Mouse (Mus musculus) heart, embryonic 15.5 days (tissue): ENCODE measurements around the gene Lmx1b. TPM values are rescaled to one million over a fixed set of nuclear protein-coding genes. Genes with fewer than 3 reads are reported as not detected.

ENCODE experiments used
- ATAC-seq: fragments of 200-750 bp; cut with Nextera tagmentation; replicated peaks from 2 replicates; pipeline ENCODE4 v1.8.0; 2017; ENCODE audit warnings: low read depth, moderate TSS enrichment; ENCODE audit not compliant: insufficient number of reproducible peaks, insufficient read depth, low FRiP score
- H3K27ac ChIP-seq: fragments of 300-500 bp; sonication (generic); 2 replicates; pipeline ENCODE4 v1.5.1; 2015; ENCODE audit warnings: mild to moderate bottlenecking, inconsistent platforms
- H3K27me3 ChIP-seq: fragments of 300-500 bp; sonication (generic); 2 replicates; pipeline ENCODE4 v1.6.1; 2015; ENCODE audit warnings: inconsistent platforms
- H3K36me3 ChIP-seq: fragments of 300-500 bp; sonication (generic); 2 replicates; pipeline ENCODE4 v1.6.1; 2015; ENCODE audit warnings: mild to moderate bottlenecking, inconsistent platforms
- H3K4me1 ChIP-seq: fragments of 300-500 bp; sonication (generic); replicated peaks from 2 replicates; pipeline ENCODE4 v1.6.1; 2015; ENCODE audit warnings: inconsistent platforms
- H3K4me2 ChIP-seq: fragments of 300-500 bp; sonication (generic); 2 replicates; pipeline ENCODE4 v1.6.1; 2015; ENCODE audit warnings: inconsistent platforms, mild to moderate bottlenecking, moderate library complexity
- H3K4me3 ChIP-seq: fragments of 300-500 bp; sonication (generic); 2 replicates; pipeline ENCODE4 v1.5.1; 2015; ENCODE audit warnings: mild to moderate bottlenecking, inconsistent platforms
- H3K9ac ChIP-seq: fragments of 300-500 bp; sonication (generic); 2 replicates; pipeline ENCODE4 v1.6.1; 2015; ENCODE audit warnings: mild to moderate bottlenecking, inconsistent platforms
- H3K9me3 ChIP-seq: fragments of 300-500 bp; sonication (generic); replicated peaks from 2 replicates; pipeline ENCODE4 v1.6.1; 2016; ENCODE audit warnings: inconsistent platforms
- WGBS: fragments of 180-500 bp; shearing (Covaris S2); methylation state at CpG from one replicate; pipeline ENCODE4 v1.1.7; 2015; ENCODE audit warnings: mixed read lengths; 5-methylcytosine and 5-hydroxymethylcytosine counted together
- polyA plus RNA-seq: library from polyadenylated mRNA; unstranded; fragments of >200 nt; fragmentation: Nextera tagmentation; extraction: Ambion mirVana; gene quantifications from 2 replicates; pipeline ENCODE4 v1.2.1, GENCODE M21; 2015

The Lmx1b gene
- polyA plus RNA-seq, 1 experiment from 2014 or later: not detected

DNA sequence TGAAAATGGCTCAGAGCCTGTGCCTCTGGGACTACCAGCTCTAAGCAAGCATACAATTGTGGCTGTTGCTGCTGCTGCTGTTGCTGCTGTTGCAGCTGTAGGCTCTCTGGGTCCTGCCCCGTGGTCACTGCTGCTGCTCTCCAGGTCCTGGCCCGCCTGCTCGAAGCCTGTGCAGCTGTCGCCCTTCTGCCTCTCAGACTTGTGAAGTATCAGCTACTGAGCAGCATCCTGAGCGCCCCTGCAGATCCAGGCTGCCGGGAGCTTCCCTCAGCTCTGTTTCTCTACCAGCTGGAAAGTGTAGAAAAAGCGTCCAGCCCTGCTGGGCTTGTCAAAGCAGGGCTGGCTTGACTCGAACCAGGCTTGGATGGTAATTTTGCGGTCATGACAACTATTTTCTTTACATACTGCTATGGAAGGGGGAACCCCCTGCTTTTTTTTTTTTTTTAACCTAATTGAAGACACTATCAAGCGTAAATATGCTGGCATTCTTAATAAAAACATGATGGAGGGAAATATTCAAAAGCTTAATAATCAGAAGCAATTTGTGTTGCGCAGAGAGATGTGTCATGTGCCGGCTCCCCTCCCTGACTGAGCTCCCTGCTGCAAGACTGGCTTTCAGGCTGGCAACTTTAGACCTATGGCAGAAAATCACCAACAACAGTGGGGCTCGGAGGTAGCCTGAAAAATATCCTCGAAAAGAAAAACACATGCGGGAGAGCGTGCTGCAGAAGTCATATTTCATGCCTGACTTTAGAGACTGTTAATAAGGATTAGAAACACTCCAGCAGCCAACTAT lies 13.9 kb downstream of the Lmx1b start:
- no peak overlapping the region for H3K4me2 ChIP-seq
- H3K9me3 ChIP-seq: no peaks in the 10 kb centered on the region
- H3K27ac ChIP-seq: no peak overlapping the region
- no peak for ATAC-seq
- H3K4me3 ChIP-seq: no peak overlapping the region
- H3K27me3 ChIP-seq: peaks cover 96% of the 10 kb centered on the region
- no peak overlapping the region for H3K9ac ChIP-seq
- H3K36me3 ChIP-seq: no peaks in the 10 kb centered on the region
- peaks cover 4% of the 10 kb centered on the region for H3K4me1 ChIP-seq
- WGBS: 33% methylated on average over 16 of the region's 16 CpGs

DNA sequence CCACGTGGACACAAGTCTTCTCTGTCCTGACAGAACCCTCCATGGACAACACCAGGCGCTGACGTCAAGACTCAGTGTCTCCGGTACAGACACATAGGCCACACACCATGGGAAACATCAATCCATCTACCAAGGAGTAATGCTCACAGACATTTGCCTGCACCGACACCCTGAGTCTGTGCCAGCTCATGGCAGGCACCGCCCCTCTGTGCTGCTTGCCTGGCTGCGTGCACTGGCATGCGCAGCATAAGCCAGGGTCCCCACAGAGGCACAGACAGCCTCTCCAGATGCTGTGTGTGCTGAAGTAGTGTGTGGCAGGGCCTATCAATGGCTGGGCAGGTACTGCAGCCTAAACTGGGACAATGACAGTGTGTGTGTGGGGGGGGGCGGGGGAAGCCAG lies 22.6 kb downstream of the Lmx1b start:
- no peak overlapping the region for H3K27ac ChIP-seq
- no peak overlapping the region for H3K4me3 ChIP-seq
- H3K4me1 ChIP-seq: peaks cover 13% of the 10 kb centered on the region
- 86% methylated on average over 9 of the region's 9 CpGs for WGBS
- no peak for ATAC-seq
- peaks cover 86% of the 10 kb centered on the region for H3K27me3 ChIP-seq
- H3K9ac ChIP-seq: no peak overlapping the region
- H3K9me3 ChIP-seq: no peaks in the 10 kb centered on the region
- no peaks in the 10 kb centered on the region for H3K36me3 ChIP-seq
- no peak overlapping the region for H3K4me2 ChIP-seq

- ATAC-seq: no peak
These were observed 23.9 kb downstream of the Lmx1b start for GRCm38 (mm10) chr2:33616411-33616843.

DNA sequence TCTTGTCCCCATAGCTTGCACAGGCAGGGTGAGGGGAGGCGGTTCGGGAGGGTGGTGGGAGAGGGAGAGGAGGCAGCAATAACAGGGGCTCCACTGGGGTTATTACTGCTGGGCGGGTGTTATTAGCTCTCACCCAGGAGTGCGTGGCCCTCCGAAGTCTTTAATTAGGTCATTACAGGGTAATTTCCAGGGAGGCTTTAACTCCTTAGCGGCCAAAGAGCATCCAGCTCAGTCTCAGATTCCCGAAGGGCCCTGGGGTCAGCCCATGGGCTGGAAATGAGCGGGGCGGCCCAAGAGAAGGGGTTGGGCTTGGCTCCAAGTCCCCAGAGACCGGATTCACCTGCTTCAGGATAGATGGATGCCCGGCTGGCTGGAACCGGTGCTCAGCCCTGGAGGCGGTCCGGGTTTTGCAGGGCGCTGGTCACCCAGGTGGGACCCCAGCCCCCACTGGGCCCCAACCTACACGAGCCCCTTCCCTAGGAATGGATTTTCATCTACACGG lies 24.4 kb downstream of the Lmx1b start:
- WGBS: 9% methylated on average over 17 of the region's 17 CpGs
- Histone ChIP-seq H3K9ac (0 out of 2 replicates have a peak overlapping the region, but pooled peaks have one; percentile 37), H3K27ac (no peak overlapping the region), H3K4me3 (peak overlapping the region; percentile 44), H3K4me1 (peaks cover 13% of the 10 kb centered on the region), H3K4me2 (peak overlapping the region; percentile 74), H3K27me3 (peaks cover 91% of the 10 kb centered on the region), H3K36me3 (no peaks in the 10 kb centered on the region), H3K9me3 (no peaks in the 10 kb centered on the region)
- ATAC-seq: no peak

More at GRCm38 (mm10) chr2:33616411-33616843, 23.9 kb downstream of the Lmx1b start:
- Histone ChIP-seq H3K27me3 (peaks cover 88% of the 10 kb centered on the region), H3K9me3 (no peaks in the 10 kb centered on the region), H3K9ac (peak overlapping the region; percentile 37), H3K4me2 (peak overlapping the region; percentile 74), H3K27ac (no peak overlapping the region), H3K4me3 (peak overlapping the region; percentile 44), H3K4me1 (peaks cover 13% of the 10 kb centered on the region), H3K36me3 (no peaks in the 10 kb centered on the region)
- WGBS: under 1% methylated on average over 30 of the region's 30 CpGs

DNA sequence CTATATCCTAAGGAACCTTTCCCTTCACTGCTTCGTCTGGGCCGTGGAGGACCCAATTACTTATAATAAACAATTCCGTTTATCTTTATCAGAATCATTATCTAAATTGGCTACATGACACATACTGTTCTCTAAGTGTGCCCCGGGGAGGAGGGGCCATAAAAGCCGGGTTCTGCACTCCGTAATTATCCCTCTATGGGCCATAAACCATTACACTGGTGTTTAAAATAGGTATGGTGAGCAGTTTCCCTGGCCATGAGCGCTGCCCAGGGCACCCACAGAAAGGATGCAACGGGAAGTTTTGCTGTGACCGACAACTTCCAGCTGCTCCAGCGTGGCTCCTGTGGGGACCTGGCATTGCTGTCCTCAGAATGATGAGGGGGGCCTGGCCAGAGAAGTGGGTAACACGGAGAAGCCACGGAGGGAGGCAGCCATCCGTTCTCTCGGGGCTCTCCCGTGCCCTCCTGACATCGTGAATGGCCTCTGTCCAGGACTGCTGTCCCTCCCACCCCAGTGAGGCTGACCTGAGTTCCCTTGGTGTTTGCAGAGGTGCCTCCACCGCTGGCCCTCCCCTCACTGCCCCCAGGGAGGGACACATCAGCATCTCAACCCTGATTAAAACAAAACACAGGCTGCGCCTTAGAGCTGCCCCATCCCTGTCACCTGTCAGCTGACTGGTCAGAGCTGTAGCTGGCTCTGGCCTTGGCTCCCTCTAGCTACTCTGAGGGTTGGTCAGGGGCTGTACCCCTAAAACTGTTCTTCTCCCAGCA lies 34.6 kb downstream of the Lmx1b start:
- no peaks in the 10 kb centered on the region for H3K36me3 ChIP-seq
- H3K9ac ChIP-seq: no peak overlapping the region
- peaks cover 85% of the 10 kb centered on the region for H3K27me3 ChIP-seq
- no peak overlapping the region for H3K4me2 ChIP-seq
- H3K4me3 ChIP-seq: no peak overlapping the region
- ATAC-seq: no peak
- H3K4me1 ChIP-seq: no peaks in the 10 kb centered on the region
- no peaks in the 10 kb centered on the region for H3K9me3 ChIP-seq
- H3K27ac ChIP-seq: no peak overlapping the region
- 14% methylated on average over 18 of the region's 18 CpGs for WGBS

DNA sequence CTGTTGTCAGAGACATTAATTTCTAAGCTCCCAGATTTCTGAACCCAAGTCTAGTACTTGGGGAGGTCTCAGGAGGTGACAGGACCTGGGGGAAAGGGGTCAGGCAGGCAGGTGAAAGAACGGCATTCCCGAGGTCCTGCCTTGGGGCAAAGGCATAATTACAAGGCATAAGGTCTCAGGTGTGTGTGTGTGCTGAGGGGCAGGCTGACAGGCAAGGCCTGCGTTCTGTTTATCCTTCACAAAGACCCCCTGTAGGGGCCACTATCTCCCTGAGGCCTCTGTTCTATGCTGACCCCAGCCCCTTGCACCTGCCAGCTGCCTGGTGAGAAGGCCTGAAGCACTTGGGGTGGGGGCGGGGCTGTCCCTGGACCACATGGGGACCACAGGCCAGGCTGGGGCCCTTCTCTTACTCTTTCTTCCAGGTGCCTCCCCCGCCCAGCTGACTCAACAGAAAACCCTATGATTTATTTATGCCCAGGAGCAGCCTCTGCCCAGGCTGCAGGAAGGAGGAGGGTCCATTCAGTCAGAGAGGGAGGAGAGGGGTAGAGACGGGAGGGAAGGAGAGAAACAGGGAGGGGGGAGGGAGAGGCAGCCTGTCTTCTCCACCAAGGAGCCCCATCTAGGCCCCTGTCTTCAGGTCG lies 35.3 kb downstream of the Lmx1b start:
- Histone ChIP-seq H3K9ac (no peak overlapping the region), H3K36me3 (no peaks in the 10 kb centered on the region), H3K4me2 (no peak overlapping the region), H3K27me3 (peaks cover 80% of the 10 kb centered on the region), H3K4me3 (no peak overlapping the region), H3K4me1 (no peaks in the 10 kb centered on the region), H3K27ac (no peak overlapping the region), H3K9me3 (no peaks in the 10 kb centered on the region)
- 29% methylated on average over 7 of the region's 7 CpGs for WGBS
- no peak for ATAC-seq

GRCm38 (mm10) chr2:33600520-33600919 lies 39.8 kb downstream of the Lmx1b start:
- Histone ChIP-seq H3K9ac (no peak overlapping the region), H3K4me1 (no peaks in the 10 kb centered on the region), H3K27ac (no peak overlapping the region), H3K36me3 (no peaks in the 10 kb centered on the region), H3K27me3 (peaks cover 51% of the 10 kb centered on the region), H3K9me3 (no peaks in the 10 kb centered on the region), H3K4me2 (no peak overlapping the region), H3K4me3 (no peak overlapping the region)
- ATAC-seq: no peak
- WGBS: 50% methylated on average over 6 of the region's 6 CpGs

- peaks cover 33% of the 10 kb centered on the region for H3K27me3 ChIP-seq
- 34% methylated on average over 4 of the region's 4 CpGs for WGBS
- H3K9ac ChIP-seq: no peak overlapping the region
- H3K4me2 ChIP-seq: no peak overlapping the region
- H3K4me3 ChIP-seq: no peak overlapping the region
- no peak for ATAC-seq
- no peaks in the 10 kb centered on the region for H3K36me3 ChIP-seq
- no peak overlapping the region for H3K27ac ChIP-seq
- peaks cover 22% of the 10 kb centered on the region for H3K4me1 ChIP-seq
- no peaks in the 10 kb centered on the region for H3K9me3 ChIP-seq
These were observed 42.9 kb downstream of the Lmx1b start for GRCm38 (mm10) chr2:33597384-33597783.

GRCm38 (mm10) chr2:33595085-33595423 lies 45.3 kb downstream of the Lmx1b start:
- peaks cover 22% of the 10 kb centered on the region for H3K4me1 ChIP-seq
- 58% methylated on average over 7 of the region's 7 CpGs for WGBS
- H3K9me3 ChIP-seq: no peaks in the 10 kb centered on the region
- H3K27ac ChIP-seq: no peak overlapping the region
- no peak overlapping the region for H3K4me3 ChIP-seq
- H3K9ac ChIP-seq: no peak overlapping the region
- no peak overlapping the region for H3K4me2 ChIP-seq
- no peak for ATAC-seq
- peaks cover 18% of the 10 kb centered on the region; the same call in 1 of the 2 replicates for H3K27me3 ChIP-seq
- H3K36me3 ChIP-seq: no peaks in the 10 kb centered on the region

- no peaks in the 10 kb centered on the region for H3K36me3 ChIP-seq
- WGBS: 56% methylated on average over 9 of the region's 9 CpGs
- H3K9me3 ChIP-seq: no peaks in the 10 kb centered on the region
- no peak overlapping the region for H3K27ac ChIP-seq
- H3K4me2 ChIP-seq: no peak overlapping the region
- no peak; the same call in 1 of the 2 replicates for ATAC-seq
- peaks cover 22% of the 10 kb centered on the region for H3K4me1 ChIP-seq
- H3K4me3 ChIP-seq: no peak overlapping the region
- no peak overlapping the region for H3K9ac ChIP-seq
- H3K27me3 ChIP-seq: peaks cover 16% of the 10 kb centered on the region; the same call in 1 of the 2 replicates
These were observed 45.9 kb downstream of the Lmx1b start for GRCm38 (mm10) chr2:33594181-33595084.
